Mouse (Mus musculus) hindbrain, embryonic 16.5 days (tissue): ENCODE results near the gene Robo1. TPM values are rescaled to one million over a fixed set of nuclear protein-coding genes. Genes with fewer than 3 reads are reported as not detected.

Experiments
- ATAC-seq: fragments of 200-750 bp; cut with Nextera tagmentation; 2 replicates; pipeline ENCODE4 v1.8.0; 2017; ENCODE audit warnings: moderate TSS enrichment, moderate library complexity
- H3K27ac ChIP-seq: fragments of 300-500 bp; sonication (generic); 2 replicates; pipeline ENCODE4 v1.5.1; 2014; ENCODE audit warnings: low read depth, mild to moderate bottlenecking, control low read depth, low read length, moderate library complexity
- H3K27me3 ChIP-seq: fragments of 300-500 bp; sonication (generic); replicated peaks from 2 replicates; pipeline ENCODE4 v1.6.1; 2014; ENCODE audit warnings: low read length; ENCODE audit not compliant: control insufficient read depth, insufficient read depth
- H3K36me3 ChIP-seq: fragments of 300-500 bp; sonication (generic); 2 replicates; pipeline ENCODE4 v1.6.1; 2014; ENCODE audit warnings: mild to moderate bottlenecking, low read length, moderate library complexity, mixed read lengths; ENCODE audit not compliant: control insufficient read depth, insufficient read depth
- H3K4me1 ChIP-seq: fragments of 300-500 bp; sonication (generic); 2 replicates; pipeline ENCODE4 v1.6.1; 2014; ENCODE audit warnings: low read depth, low read length; ENCODE audit not compliant: control insufficient read depth, insufficient read depth
- H3K4me2 ChIP-seq: fragments of 300-500 bp; sonication (generic); 2 replicates; pipeline ENCODE4 v1.6.1; 2014; ENCODE audit warnings: mild to moderate bottlenecking, low read length, control low read depth, moderate library complexity
- H3K4me3 ChIP-seq: fragments of 300-500 bp; sonication (generic); 2 replicates; pipeline ENCODE4 v1.5.1; 2014; ENCODE audit warnings: mild to moderate bottlenecking, low read length, control low read depth, moderate library complexity
- H3K9ac ChIP-seq: fragments of 300-500 bp; sonication (generic); 2 replicates; pipeline ENCODE4 v1.6.1; 2014; ENCODE audit warnings: low read depth, mild to moderate bottlenecking, control low read depth, low read length, moderate library complexity
- H3K9me3 ChIP-seq: fragments of 300-500 bp; sonication (generic); 2 replicates; pipeline ENCODE4 v1.6.1; 2014; ENCODE audit warnings: mild to moderate bottlenecking, low read length, moderate library complexity; ENCODE audit not compliant: control insufficient read depth
- WGBS: fragments of 180-500 bp; shearing (Covaris S2); extraction: QIAGEN DNeasy Blood & Tissue Kit; methylation state at CpG from one replicate; pipeline ENCODE4 v1.1.7; 2014; 5-methylcytosine and 5-hydroxymethylcytosine counted together
- polyA plus RNA-seq: library from polyadenylated mRNA; unstranded; fragments of >200 nt; fragmentation: Nextera tagmentation; extraction: Ambion mirVana; gene quantifications from 2 replicates; pipeline ENCODE4 v1.2.1, GENCODE M21; 2015

Robo1 gene
- polyA plus RNA-seq = 26.8 and 34.4 TPM in 2 replicates

DNA sequence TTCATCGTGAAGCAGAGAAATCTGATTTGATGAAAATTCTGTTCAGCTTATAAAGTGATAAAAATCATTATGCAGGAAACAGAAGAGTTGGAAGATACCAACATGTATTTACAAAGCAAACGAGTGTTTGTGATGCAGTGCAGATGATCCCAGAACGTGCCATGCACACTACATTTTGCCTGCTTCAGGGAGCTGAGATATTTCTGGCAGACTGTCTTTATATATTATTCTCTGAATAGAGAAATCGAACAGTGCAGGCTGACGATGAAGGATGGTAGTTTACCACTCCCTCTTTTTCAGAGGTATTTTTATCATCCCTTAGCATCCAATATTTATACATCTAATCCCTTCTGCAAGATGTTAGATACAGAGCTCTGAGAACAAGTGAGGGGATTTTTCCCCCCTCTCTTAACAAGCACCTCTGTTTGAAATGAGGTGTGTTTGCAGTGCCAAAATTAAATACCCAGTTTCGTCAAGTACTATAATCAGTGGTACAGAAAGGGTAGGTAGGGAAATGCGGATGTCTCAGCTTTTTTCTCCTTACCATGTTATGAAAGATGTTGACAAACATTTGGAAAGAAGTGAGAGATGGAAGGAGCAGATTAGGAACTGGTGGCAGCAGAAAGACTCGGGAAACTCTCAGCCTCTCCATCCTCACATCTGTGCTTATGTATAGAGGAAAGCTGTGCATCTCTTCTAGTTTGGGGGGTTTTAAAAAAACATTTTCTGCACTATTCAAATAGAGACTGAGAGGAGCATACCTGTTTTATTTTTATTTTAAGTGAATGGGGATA lies at the start of gene Robo1:
Gene Robo1 (plus strand): TSS at position 770 of the 794 bp plus-strand sequence.
- WGBS = 72% methylated on average over 8 of the region's 8 CpGs
- no peaks in the 10 kb centered on the region for H3K36me3 ChIP-seq
- H3K9ac ChIP-seq = no peak within 1 kb of the TSS
- ATAC-seq = no peak
- H3K4me3 ChIP-seq = no peak within 1 kb of the TSS
- no peaks in the 10 kb centered on the region for H3K4me1 ChIP-seq
- no peaks in the 10 kb centered on the region for H3K27me3 ChIP-seq
- no peak within 1 kb of the TSS for H3K27ac ChIP-seq
- no peak within 1 kb of the TSS for H3K4me2 ChIP-seq
- no peaks in the 10 kb centered on the region for H3K9me3 ChIP-seq

DNA sequence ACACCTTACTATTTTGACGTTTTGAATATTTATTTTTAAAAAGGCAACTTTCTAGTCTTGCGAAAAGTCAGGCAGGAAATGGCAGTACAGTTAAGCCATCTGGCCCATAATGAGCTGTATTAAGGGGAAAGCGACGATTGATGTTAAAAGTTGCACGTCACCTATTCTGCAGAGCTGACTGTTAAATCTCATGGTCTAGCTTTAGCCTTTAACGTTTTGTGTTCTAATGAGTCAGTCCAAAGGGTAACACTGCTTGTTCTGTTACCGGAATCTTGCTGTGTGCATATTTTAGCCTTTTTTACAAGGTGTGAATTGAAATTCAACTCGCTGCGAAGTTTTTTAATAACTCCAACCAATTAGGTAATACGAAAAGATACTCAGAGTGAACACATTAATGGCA lies 40.3 kb upstream of the Robo1 start:
- Histone ChIP-seq H3K9me3 (no peaks in the 10 kb centered on the region), H3K4me2 (no peak overlapping the region), H3K27me3 (no peaks in the 10 kb centered on the region), H3K4me1 (no peaks in the 10 kb centered on the region), H3K9ac (no peak overlapping the region), H3K36me3 (no peaks in the 10 kb centered on the region), H3K4me3 (no peak overlapping the region), H3K27ac (no peak overlapping the region)
- ATAC-seq = no peak
- WGBS = 90% methylated on average over 10 of the region's 10 CpGs

DNA sequence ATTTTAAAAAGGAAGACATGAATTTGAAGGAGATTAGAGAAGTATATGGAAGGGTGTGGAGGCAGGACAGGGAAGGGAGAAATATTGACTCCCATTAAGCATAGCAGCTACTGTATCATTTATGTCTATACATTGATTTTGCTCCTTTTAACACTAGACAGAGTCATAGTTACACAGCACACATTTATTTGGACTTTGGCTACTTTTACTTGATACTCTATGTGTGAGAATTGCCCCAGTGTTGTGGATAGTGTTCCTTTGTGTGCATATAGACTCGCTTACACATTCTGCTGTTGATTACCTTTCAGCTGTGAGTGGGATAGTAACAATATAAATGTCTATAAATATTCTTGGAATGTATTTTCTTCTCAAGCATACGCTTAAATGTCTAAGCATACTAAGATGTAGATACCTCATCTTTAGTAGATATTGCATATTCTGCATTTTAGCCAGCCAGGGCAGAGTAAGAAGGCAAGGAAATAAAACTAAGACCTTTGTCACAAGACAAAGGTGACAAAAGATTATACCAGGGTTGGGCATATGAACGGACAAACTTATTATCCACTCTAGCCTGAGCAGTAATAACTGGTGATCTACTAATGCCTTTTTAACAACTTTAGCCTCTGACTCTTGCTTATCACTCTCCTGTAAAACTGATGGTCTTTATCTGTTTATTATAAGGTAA lies 31.6 kb upstream of the Robo1 start:
- WGBS = 86% methylated on average over 3 of the region's 3 CpGs
- H3K4me2 ChIP-seq = no peak overlapping the region
- H3K36me3 ChIP-seq = no peaks in the 10 kb centered on the region
- no peaks in the 10 kb centered on the region for H3K27me3 ChIP-seq
- no peak overlapping the region for H3K27ac ChIP-seq
- no peak overlapping the region for H3K4me3 ChIP-seq
- no peak for ATAC-seq
- no peaks in the 10 kb centered on the region for H3K4me1 ChIP-seq
- H3K9me3 ChIP-seq = no peaks in the 10 kb centered on the region
- H3K9ac ChIP-seq = no peak overlapping the region

- no peaks in the 10 kb centered on the region for H3K27me3 ChIP-seq
- H3K27ac ChIP-seq = no peak overlapping the region
- ATAC-seq = no peak
- WGBS = 64% methylated on average over 6 of the region's 6 CpGs
- no peaks in the 10 kb centered on the region for H3K36me3 ChIP-seq
- H3K9ac ChIP-seq = no peak overlapping the region
- H3K4me1 ChIP-seq = no peaks in the 10 kb centered on the region
- H3K9me3 ChIP-seq = no peaks in the 10 kb centered on the region
- no peak overlapping the region for H3K4me3 ChIP-seq
- no peak overlapping the region for H3K4me2 ChIP-seq
Observed at GRCm38 (mm10) chr16:72308331-72308668, 194 bp downstream of the Robo1 start.

GRCm38 (mm10) chr16:72327321-72327720 lies 19.2 kb downstream of the Robo1 start:
- Histone ChIP-seq H3K9me3 (no peaks in the 10 kb centered on the region), H3K4me3 (no peak overlapping the region), H3K36me3 (no peaks in the 10 kb centered on the region), H3K9ac (no peak overlapping the region), H3K27ac (no peak overlapping the region), H3K27me3 (no peaks in the 10 kb centered on the region), H3K4me2 (no peak overlapping the region), H3K4me1 (no peaks in the 10 kb centered on the region)
- 77% methylated on average over 8 of the region's 8 CpGs for WGBS
- no peak for ATAC-seq

DNA sequence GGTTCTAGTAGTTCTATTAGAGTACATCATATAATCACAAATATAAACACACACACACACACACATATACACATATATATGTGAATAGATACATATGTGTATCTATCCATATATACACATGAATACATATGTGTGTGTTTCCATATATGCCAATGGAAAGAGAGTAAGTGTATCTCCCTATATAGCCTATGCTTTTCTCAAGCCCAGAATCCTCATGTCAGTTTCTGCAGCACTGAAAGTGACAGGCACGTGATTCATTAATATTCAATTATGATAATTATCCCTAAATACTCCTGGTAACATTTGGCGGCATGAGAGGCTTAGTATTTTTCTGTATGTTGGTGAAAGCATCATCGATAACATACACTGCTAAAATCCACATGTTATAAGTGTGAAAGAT lies 20.5 kb downstream of the Robo1 start:
- Histone ChIP-seq H3K4me2 (no peak overlapping the region), H3K9me3 (no peaks in the 10 kb centered on the region), H3K9ac (no peak overlapping the region), H3K36me3 (no peaks in the 10 kb centered on the region), H3K27ac (no peak overlapping the region), H3K4me1 (no peaks in the 10 kb centered on the region), H3K27me3 (no peaks in the 10 kb centered on the region), H3K4me3 (no peak overlapping the region)
- ATAC-seq = no peak
- 58% methylated on average over 3 of the region's 3 CpGs for WGBS

- H3K27ac ChIP-seq = no peak overlapping the region
- 88% methylated on average over 1 of the region's 1 CpGs for WGBS
- no peak overlapping the region for H3K9ac ChIP-seq
- H3K4me1 ChIP-seq = no peaks in the 10 kb centered on the region
- no peak overlapping the region for H3K4me2 ChIP-seq
- no peak overlapping the region for H3K4me3 ChIP-seq
- no peak for ATAC-seq
- no peaks in the 10 kb centered on the region for H3K9me3 ChIP-seq
- H3K36me3 ChIP-seq = no peaks in the 10 kb centered on the region
- no peaks in the 10 kb centered on the region for H3K27me3 ChIP-seq
Observed at GRCm38 (mm10) chr16:72337757-72338156, 29.7 kb downstream of the Robo1 start.

DNA sequence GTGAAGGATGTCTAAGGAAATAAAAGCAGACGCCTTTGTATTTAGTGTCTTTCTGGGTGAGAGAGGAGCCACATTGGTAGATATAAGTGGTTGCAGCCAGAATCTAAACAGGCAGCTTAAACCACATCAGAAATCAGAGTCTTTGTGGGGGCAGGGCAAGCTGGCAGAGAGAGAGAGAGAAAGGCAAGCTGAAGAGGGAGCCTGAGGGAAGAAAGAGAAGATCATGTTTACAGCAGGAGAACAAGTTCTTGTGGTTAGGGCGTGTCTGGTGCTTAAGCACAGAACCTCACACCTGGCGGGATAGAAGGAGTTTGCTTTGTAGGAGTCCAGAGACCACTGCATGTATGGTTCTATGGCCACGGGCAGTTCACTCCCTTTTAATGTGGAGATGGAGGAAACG lies 42.3 kb downstream of the Robo1 start:
- no peak overlapping the region for H3K27ac ChIP-seq
- H3K4me1 ChIP-seq = no peaks in the 10 kb centered on the region
- 78% methylated on average over 5 of the region's 5 CpGs for WGBS
- no peaks in the 10 kb centered on the region for H3K9me3 ChIP-seq
- no peaks in the 10 kb centered on the region for H3K36me3 ChIP-seq
- no peaks in the 10 kb centered on the region for H3K27me3 ChIP-seq
- H3K4me3 ChIP-seq = no peak overlapping the region
- H3K9ac ChIP-seq = no peak overlapping the region
- no peak overlapping the region for H3K4me2 ChIP-seq
- ATAC-seq = no peak

- Histone ChIP-seq H3K27ac (no peak overlapping the region), H3K9me3 (no peaks in the 10 kb centered on the region), H3K36me3 (no peaks in the 10 kb centered on the region), H3K9ac (no peak overlapping the region), H3K4me2 (no peak overlapping the region), H3K27me3 (no peaks in the 10 kb centered on the region), H3K4me3 (no peak overlapping the region), H3K4me1 (no peaks in the 10 kb centered on the region)
- WGBS = 76% methylated on average over 2 of the region's 2 CpGs
- ATAC-seq = no peak
Observed at GRCm38 (mm10) chr16:72356515-72357357, 48.6 kb downstream of the Robo1 start.
